Mouse (Mus musculus): ENCODE measurements around the gene Gm45785. TPM values are rescaled to one million over a fixed set of nuclear protein-coding genes. Genes with fewer than 3 reads are reported as not detected.

The Gm45785 gene
- polyA plus RNA-seq, 1 experiment from 2014 or later, result not detected

DNA sequence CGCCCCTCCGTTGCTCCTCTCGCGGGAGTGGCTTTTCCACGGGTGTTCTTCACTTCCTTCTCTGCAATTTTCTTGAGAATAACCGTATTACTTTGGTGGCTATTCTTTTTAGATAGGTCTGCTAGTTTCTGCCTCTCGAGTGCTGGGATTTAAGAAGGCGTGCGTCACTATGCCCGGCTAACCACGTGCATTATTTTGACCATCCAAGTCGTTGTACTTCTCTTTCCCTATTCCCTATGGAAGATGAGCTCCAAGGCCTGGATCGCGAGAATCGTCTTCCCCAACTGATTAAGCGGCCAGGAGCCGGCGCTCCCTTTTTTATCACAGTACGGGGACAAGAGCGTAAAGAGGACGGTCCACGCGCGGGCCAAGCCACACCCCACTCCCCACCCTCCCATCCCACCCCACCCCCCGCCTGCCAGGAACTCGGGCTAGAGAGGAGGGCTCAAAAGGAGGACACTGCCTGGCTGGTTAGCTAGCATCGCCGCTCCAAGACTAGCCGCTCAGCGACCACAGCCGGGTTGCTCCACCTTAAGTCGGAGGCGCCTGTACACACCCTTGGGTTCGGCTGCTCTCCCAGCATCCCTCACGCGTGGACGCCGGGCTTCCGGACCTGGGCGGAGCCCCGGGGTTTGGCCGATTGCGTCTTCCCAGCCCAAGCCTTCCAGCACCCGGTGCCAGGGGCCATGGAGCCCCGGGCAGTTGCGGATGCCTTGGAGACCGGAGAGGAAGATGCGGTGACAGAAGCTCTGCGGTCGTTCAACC lies 836 bp upstream of the Gm45785 start, which contains the start of gene Ric8a:
Gene Ric8a, plus strand, starts transcription at position 173 of the 765 bp plus-strand sequence.
- H3K9me3 ChIP-seq (replicated peaks), result no peaks in the 10 kb centered on the region
- peaks cover 66% of the 10 kb centered on the region for H3K36me3 ChIP-seq (ENCODE audit: poor library complexity, severe bottlenecking)
- peaks cover 32% of the 10 kb centered on the region for H3K4me1 ChIP-seq
- peak within 1 kb of the TSS; percentile 84 for H3K4me3 ChIP-seq
- H3K27me3 ChIP-seq, result no peaks in the 10 kb centered on the region
- ATAC-seq, result peak; percentile 83
- peak within 1 kb of the TSS; percentile 92 for H3K9ac ChIP-seq
- peak within 1 kb of the TSS; percentile 99 for H3K4me2 ChIP-seq
- 0% methylated on average over 50 of the region's 50 CpGs for WGBS
- peak within 1 kb of the TSS; percentile 93 for H3K27ac ChIP-seq

DNA sequence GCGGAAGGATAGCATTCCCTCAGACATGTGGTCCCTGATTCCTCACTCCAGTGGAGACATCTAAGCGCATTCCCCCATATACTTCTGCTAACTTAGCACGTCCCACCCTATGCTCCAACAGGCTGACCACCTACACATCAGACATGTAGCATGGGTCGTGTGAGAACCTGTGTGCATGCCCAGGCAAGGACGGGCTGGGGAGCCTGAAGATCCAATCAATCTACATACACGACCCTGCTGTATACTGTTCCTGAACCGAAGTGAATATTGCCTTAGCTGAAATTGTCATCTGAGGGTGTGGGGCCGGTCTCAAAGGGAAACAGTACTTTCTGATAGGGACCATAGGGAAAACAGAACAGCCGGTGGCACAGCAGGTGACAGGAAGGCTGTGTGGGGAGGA lies 950 bp downstream of the Gm45785 start:
- Histone ChIP-seq H3K9ac (peak overlapping the region; percentile 92), H3K4me3 (peak overlapping the region; percentile 84), H3K4me1 (peaks cover 32% of the 10 kb centered on the region), H3K27me3 (no peaks in the 10 kb centered on the region), H3K27ac (no peak overlapping the region), H3K36me3 (ENCODE audit: poor library complexity, severe bottlenecking) (peaks cover 59% of the 10 kb centered on the region), H3K9me3 (replicated peaks) (no peaks in the 10 kb centered on the region), H3K4me2 (peak overlapping the region; percentile 99)
- ATAC-seq, result no peak
- WGBS, result 75% methylated on average over 9 of the region's 9 CpGs

DNA sequence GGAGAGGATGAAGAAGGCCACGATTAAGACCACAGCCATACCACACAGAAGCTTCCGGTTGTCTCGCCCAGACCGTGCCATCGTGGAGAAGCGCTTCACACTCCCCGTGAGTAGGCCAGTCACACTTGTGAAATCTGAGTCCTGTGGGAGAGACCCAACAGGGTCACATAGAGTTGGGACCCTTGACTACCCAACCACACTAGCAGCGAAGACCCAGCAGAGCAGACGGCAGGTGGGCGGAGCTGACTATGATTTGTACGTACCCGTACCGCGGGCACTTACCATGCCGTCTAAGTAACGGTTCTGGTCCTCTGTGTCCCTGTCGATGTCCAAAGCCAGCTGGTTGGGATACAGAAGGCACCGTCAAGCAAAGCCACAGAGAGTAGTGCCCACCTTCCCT lies 1.6 kb downstream of the Gm45785 start:
- Histone ChIP-seq H3K27me3 (no peaks in the 10 kb centered on the region), H3K4me2 (no peak overlapping the region), H3K9ac (no peak overlapping the region), H3K36me3 (ENCODE audit: poor library complexity, severe bottlenecking) (peaks cover 52% of the 10 kb centered on the region), H3K4me1 (peaks cover 31% of the 10 kb centered on the region), H3K9me3 (replicated peaks) (no peaks in the 10 kb centered on the region), H3K27ac (no peak overlapping the region), H3K4me3 (0 out of 2 replicates have a peak overlapping the region, but pooled peaks have one; percentile 84)
- WGBS, result 96% methylated on average over 18 of the region's 18 CpGs
- no peak for ATAC-seq

DNA sequence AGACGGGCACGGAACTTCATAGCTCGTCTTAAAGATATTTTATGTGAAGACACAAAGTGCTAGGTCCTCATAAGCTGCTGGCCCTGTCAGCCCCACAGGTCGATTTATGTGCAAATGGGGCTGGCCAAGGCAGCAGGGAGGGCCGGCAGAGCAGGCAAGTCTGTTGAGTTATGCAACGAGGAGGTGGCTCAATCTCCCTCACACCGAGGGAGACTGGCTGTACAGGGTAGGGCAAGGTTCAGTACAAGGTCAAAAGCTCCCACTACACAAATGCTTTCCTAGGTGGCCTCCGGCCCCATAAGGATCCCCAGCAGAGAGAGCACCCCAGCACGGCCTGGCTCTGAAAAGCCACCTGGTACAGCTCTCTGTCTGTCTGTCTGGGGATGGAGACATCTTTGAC lies 2.7 kb downstream of the Gm45785 start:
- H3K4me3 ChIP-seq, result no peak overlapping the region
- H3K9ac ChIP-seq, result no peak overlapping the region
- H3K4me2 ChIP-seq, result no peak overlapping the region
- no peaks in the 10 kb centered on the region for H3K9me3 ChIP-seq (replicated peaks)
- no peaks in the 10 kb centered on the region for H3K27me3 ChIP-seq
- WGBS, result 87% methylated on average over 9 of the region's 9 CpGs
- H3K4me1 ChIP-seq, result peaks cover 20% of the 10 kb centered on the region
- H3K36me3 ChIP-seq (ENCODE audit: poor library complexity, severe bottlenecking), result peaks cover 41% of the 10 kb centered on the region
- no peak overlapping the region for H3K27ac ChIP-seq
- no peak for ATAC-seq

DNA sequence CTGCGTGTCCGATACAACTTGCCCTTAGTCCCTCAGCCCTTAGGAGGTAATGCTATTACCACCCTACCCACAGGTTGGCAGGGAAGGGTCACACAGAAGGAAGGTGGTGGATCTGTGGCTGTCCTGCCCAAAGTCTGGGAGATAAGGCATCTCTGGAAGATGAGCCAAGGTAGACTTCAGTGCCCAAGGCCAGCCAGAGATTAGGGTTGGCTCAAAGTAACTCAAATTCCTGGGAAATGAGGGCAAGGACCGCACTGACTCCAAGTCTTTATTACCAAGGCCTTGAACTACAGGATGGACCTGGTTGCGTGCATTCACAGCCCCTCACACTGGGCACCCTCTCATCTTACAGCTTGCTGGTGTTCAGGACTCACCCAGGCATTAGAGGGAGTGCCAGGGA lies 4.2 kb downstream of the Gm45785 start:
- Histone ChIP-seq H3K27ac (no peak overlapping the region), H3K27me3 (no peaks in the 10 kb centered on the region), H3K36me3 (ENCODE audit: poor library complexity, severe bottlenecking) (peaks cover 40% of the 10 kb centered on the region), H3K9me3 (replicated peaks) (no peaks in the 10 kb centered on the region), H3K4me3 (no peak overlapping the region), H3K4me2 (no peak overlapping the region), H3K9ac (no peak overlapping the region), H3K4me1 (peaks cover 15% of the 10 kb centered on the region)
- over 99% methylated on average over 4 of the region's 4 CpGs for WGBS
- no peak for ATAC-seq

DNA sequence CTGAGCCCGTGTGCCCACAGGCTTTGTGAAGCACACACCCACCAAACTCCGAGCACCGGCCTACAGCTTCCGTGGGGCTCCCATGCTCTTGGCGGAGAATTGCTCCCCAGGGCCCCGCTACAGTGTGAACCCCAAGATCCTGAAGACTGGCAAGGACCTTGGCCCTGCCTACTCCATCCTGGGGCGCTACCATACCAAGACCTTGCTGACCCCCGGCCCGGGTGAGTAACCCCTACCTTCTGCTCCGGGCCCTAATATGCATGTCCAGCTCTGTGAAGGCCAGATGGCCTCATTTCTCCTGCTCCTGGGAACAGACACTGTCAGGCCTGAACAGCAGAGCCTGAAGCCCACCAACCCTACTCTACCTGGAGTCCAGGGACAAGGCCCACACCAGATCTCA lies 7.5 kb downstream of the Gm45785 start:
- Histone ChIP-seq H3K4me3 (no peak overlapping the region), H3K4me2 (no peak overlapping the region), H3K9ac (no peak overlapping the region), H3K27me3 (peaks cover 10% of the 10 kb centered on the region), H3K36me3 (ENCODE audit: poor library complexity, severe bottlenecking) (peaks cover 27% of the 10 kb centered on the region), H3K4me1 (peaks cover 4% of the 10 kb centered on the region; the same call in 1 of the 2 replicates), H3K9me3 (replicated peaks) (no peaks in the 10 kb centered on the region), H3K27ac (no peak overlapping the region)
- ATAC-seq, result no peak
- 89% methylated on average over 10 of the region's 10 CpGs for WGBS

DNA sequence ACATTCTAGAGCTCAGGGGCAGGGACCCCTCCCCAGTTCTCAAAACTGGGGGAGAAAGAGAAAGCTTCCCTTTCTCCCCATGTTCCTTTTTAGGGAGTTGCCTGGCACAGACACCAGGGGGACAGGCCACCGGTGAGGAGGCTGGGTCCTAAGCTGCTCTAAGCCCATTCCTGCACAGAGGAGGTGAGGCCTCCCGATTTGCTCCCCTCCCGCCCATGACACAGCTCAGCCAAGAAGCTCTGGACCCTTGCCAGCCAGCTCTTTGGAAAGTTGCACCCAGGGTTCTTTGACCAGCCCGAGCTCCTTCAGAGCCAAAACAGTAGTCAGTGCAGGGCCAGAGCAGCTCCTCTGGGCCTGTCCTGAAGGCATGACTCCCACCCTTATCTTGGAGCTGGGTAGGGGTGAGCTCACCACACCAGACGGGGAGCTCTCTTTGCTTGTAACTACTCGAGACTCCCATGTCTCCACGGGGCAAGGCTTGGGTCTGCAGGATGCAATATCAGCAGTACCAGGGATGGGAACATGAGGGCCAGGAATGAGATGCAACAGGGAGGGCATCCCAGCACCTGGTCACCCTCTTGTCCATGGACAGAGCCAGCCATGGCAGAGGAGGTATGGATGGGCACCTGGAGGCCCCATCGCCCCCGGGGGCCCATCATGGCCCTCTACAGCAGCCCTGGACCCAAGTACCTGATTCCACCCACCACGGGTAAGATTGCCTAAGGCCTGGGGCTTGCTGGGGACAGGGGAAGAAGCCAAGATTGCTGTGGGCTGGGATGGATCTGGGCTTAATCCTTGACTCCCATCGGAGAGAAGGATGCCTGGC lies 8.2 kb downstream of the Gm45785 start, which contains the start of gene Odf3:
Gene Odf3, plus strand, starts transcription at position 51 of the 826 bp plus-strand sequence.
- no peak within 1 kb of the TSS for H3K4me3 ChIP-seq
- H3K36me3 ChIP-seq (ENCODE audit: poor library complexity, severe bottlenecking), result peaks cover 20% of the 10 kb centered on the region
- no peaks in the 10 kb centered on the region for H3K9me3 ChIP-seq (replicated peaks)
- H3K9ac ChIP-seq, result no peak within 1 kb of the TSS
- WGBS, result 67% methylated on average over 11 of the region's 11 CpGs
- no peak for ATAC-seq
- peaks cover 4% of the 10 kb centered on the region; the same call in 1 of the 2 replicates for H3K4me1 ChIP-seq
- peaks cover 16% of the 10 kb centered on the region for H3K27me3 ChIP-seq
- no peak within 1 kb of the TSS for H3K4me2 ChIP-seq
- no peak within 1 kb of the TSS for H3K27ac ChIP-seq

DNA sequence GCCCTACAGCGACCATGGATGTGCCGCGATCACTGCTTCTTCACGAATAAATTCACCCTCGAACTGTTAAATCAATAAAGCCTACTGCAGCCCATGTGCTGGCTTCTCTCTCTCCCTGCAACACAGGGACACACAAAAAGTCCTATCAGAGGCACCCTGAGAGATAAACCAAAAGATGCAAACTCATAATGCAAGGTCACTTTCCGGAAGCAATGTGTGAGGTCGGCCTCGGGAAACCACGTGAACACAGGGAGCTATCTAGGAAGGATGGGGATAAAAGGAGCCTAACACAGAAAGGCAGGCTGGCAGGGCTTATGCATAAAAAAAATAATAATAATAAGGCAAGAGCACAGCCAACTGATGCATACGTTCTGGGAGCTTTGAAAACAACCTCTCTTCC lies 9.5 kb downstream of the Gm45785 start:
- Histone ChIP-seq H3K27me3 (peaks cover 27% of the 10 kb centered on the region), H3K27ac (no peak overlapping the region), H3K4me1 (peaks cover 4% of the 10 kb centered on the region; the same call in 1 of the 2 replicates), H3K36me3 (ENCODE audit: poor library complexity, severe bottlenecking) (peaks cover 7% of the 10 kb centered on the region), H3K9ac (no peak overlapping the region), H3K4me3 (no peak overlapping the region), H3K9me3 (replicated peaks) (no peaks in the 10 kb centered on the region), H3K4me2 (no peak overlapping the region)
- no peak for ATAC-seq
- WGBS, result 86% methylated on average over 10 of the region's 10 CpGs

DNA sequence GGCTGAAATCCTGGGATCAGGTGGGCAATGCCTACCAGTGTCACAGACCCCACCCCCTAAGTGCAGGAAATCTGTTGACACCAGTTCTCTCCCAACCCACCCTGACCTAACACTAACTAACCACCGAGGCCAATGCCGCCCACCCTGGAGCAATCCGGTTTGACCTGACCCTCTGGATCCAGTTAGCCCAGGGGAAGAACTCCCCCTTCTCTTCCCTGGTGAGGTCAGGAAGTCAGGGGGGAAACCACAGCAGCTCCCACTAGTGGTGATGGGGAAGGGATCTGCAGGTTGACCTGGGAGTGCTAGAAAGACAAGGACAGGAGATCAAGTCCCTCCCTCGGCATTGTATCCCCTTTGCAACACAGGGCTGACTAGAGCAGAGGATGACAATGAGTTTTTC lies 10.4 kb downstream of the Gm45785 start:
- 76% methylated on average over 4 of the region's 4 CpGs for WGBS
- no peak overlapping the region for H3K27ac ChIP-seq
- H3K4me2 ChIP-seq, result no peak overlapping the region
- no peak overlapping the region for H3K4me3 ChIP-seq
- peaks cover 4% of the 10 kb centered on the region; the same call in 1 of the 2 replicates for H3K4me1 ChIP-seq
- ATAC-seq, result no peak
- H3K9me3 ChIP-seq (replicated peaks), result no peaks in the 10 kb centered on the region
- no peak overlapping the region for H3K9ac ChIP-seq
- no peaks in the 10 kb centered on the region for H3K36me3 ChIP-seq (ENCODE audit: poor library complexity, severe bottlenecking)
- peaks cover 37% of the 10 kb centered on the region for H3K27me3 ChIP-seq

DNA sequence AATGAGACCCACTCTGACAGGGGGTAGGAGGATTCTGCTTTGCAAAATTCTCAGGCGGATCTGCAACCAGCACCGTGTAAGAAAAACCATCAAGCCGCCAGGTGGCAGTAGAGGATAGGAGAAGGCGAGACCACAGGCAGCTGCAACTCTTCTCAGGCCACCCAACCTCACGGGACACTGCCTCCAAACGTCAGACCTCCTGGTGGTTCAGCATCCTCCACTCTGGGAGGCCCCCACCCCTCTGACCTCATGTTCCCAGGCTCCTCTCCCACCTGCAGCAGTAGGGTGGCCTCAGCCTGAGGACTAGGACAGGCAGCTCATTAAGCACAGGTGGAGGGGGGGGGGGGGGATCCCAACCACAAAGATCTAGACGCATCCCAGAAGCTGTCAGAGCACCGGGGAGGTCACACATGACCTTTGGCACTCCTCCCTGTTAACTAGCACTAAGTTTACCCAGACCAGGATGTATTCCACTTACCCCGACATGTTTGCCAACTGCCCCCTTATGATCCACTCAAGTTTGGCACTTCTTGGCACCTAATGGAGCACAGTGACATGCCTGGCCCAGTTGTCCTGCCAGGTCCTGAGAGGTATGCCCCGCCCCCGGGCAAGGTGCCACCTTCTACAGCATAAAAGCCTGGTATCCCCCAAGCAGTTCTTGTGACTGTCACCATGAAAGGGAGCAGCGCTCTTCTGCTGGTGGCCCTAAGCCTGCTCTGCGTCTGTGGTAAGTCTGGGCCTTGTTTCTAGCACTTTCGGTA lies 11.0 kb downstream of the Gm45785 start, which contains the start of gene Scgb1c1:
Gene Scgb1c1, plus strand, starts transcription at position 643 of the 761 bp plus-strand sequence.
- no peaks in the 10 kb centered on the region for H3K9me3 ChIP-seq (replicated peaks)
- WGBS, result 26% methylated on average over 14 of the region's 14 CpGs
- no peak within 1 kb of the TSS for H3K9ac ChIP-seq
- H3K27ac ChIP-seq, result no peak within 1 kb of the TSS
- peaks cover 4% of the 10 kb centered on the region; the same call in 1 of the 2 replicates for H3K4me1 ChIP-seq
- ATAC-seq, result peak; percentile 91
- H3K27me3 ChIP-seq, result peaks cover 41% of the 10 kb centered on the region
- no peak within 1 kb of the TSS for H3K4me3 ChIP-seq
- H3K4me2 ChIP-seq, result no peak within 1 kb of the TSS
- no peaks in the 10 kb centered on the region for H3K36me3 ChIP-seq (ENCODE audit: poor library complexity, severe bottlenecking)

DNA sequence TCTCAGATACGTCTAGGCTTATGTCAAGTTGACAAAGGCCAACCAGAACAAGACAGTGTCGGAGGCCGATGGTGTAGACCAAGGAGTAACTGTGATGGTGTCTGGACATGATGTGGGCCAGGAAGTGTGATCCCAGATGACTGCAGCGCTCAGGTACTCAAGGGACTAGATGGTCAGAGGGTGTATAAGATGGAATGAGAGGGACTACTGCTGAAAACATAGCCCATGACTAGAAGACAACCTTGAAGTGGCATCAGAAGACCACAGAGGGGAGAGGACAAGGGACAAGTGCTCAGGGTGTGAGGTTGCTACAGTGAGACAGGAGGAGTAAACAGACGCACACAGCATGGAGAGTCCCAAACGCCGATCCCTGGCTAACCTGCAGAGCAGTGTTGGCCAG lies 12.3 kb downstream of the Gm45785 start:
- Histone ChIP-seq H3K4me1 (peaks cover 4% of the 10 kb centered on the region; the same call in 1 of the 2 replicates), H3K27me3 (peaks cover 45% of the 10 kb centered on the region), H3K27ac (no peak overlapping the region), H3K9ac (no peak overlapping the region), H3K36me3 (ENCODE audit: poor library complexity, severe bottlenecking) (no peaks in the 10 kb centered on the region), H3K4me3 (no peak overlapping the region), H3K4me2 (no peak overlapping the region), H3K9me3 (replicated peaks) (no peaks in the 10 kb centered on the region)
- WGBS, result 80% methylated on average over 7 of the region's 7 CpGs
- ATAC-seq, result no peak
